Mouse (Mus musculus): Measurements from ENCODE around the gene Crybb1. TPM values are rescaled to one million over a fixed set of nuclear protein-coding genes. Genes with fewer than 3 reads are reported as not detected.

Gene Crybb1
- polyA plus RNA-seq, 1 experiment from 2014 or later = 0.29 TPM

- Histone ChIP-seq H3K4me2 (no peak overlapping the region), H3K9me3 (ENCODE audit: control insufficient read depth, low read length) (no peaks in the 10 kb centered on the region), H3K27me3 (ENCODE audit: control insufficient read depth, insufficient read depth, low read length) (no peaks in the 10 kb centered on the region), H3K4me1 (ENCODE audit: control insufficient read depth, insufficient read depth, low read length) (no peaks in the 10 kb centered on the region; the same call in 1 of the 2 replicates), H3K4me3 (ENCODE audit: low read depth, low read length) (no peak overlapping the region), H3K9ac (ENCODE audit: low read length) (no peak overlapping the region), H3K36me3 (ENCODE audit: control insufficient read depth, insufficient read depth, low read length) (no peaks in the 10 kb centered on the region), H3K27ac (ENCODE audit: low read depth, low read length) (no peak overlapping the region)
- ATAC-seq (ENCODE audit: low FRiP score) = no peak
- 88% methylated on average over 7 of the region's 7 CpGs for WGBS
- DNase-seq (ENCODE audit: low spot score, missing footprints) = no peak
These were observed 28.6 kb downstream of the Crybb1 start for GRCm38 (mm10) chr5:112284203-112284582.

GRCm38 (mm10) chr5:112285548-112286085 is 30.0 kb downstream of the Crybb1 start:
- ATAC-seq (ENCODE audit: low FRiP score) = no peak
- no peaks in the 10 kb centered on the region for H3K9me3 ChIP-seq (ENCODE audit: control insufficient read depth, low read length)
- no peak overlapping the region for H3K9ac ChIP-seq (ENCODE audit: low read length)
- no peak overlapping the region for H3K27ac ChIP-seq (ENCODE audit: low read depth, low read length)
- no peaks in the 10 kb centered on the region for H3K36me3 ChIP-seq (ENCODE audit: control insufficient read depth, insufficient read depth, low read length)
- 93% methylated on average over 7 of the region's 7 CpGs for WGBS
- H3K4me3 ChIP-seq (ENCODE audit: low read depth, low read length) = no peak overlapping the region
- H3K4me2 ChIP-seq = no peak overlapping the region
- no peaks in the 10 kb centered on the region; the same call in 1 of the 2 replicates for H3K4me1 ChIP-seq (ENCODE audit: control insufficient read depth, insufficient read depth, low read length)
- no peaks in the 10 kb centered on the region for H3K27me3 ChIP-seq (ENCODE audit: control insufficient read depth, insufficient read depth, low read length)
- no peak for DNase-seq (ENCODE audit: low spot score, missing footprints)

- ATAC-seq (ENCODE audit: low FRiP score) = no peak
- H3K4me3 ChIP-seq (ENCODE audit: low read depth, low read length) = no peak overlapping the region
- H3K27me3 ChIP-seq (ENCODE audit: control insufficient read depth, insufficient read depth, low read length) = no peaks in the 10 kb centered on the region
- no peak overlapping the region for H3K4me2 ChIP-seq
- no peaks in the 10 kb centered on the region for H3K9me3 ChIP-seq (ENCODE audit: control insufficient read depth, low read length)
- no peaks in the 10 kb centered on the region for H3K36me3 ChIP-seq (ENCODE audit: control insufficient read depth, insufficient read depth, low read length)
- no peak overlapping the region for H3K27ac ChIP-seq (ENCODE audit: low read depth, low read length)
- no peak overlapping the region for H3K9ac ChIP-seq (ENCODE audit: low read length)
- no peaks in the 10 kb centered on the region; the same call in 1 of the 2 replicates for H3K4me1 ChIP-seq (ENCODE audit: control insufficient read depth, insufficient read depth, low read length)
- DNase-seq (ENCODE audit: low spot score, missing footprints) = no peak
- WGBS = 83% methylated on average over 2 of the region's 2 CpGs
These were observed 31.0 kb downstream of the Crybb1 start for GRCm38 (mm10) chr5:112286608-112286983.

DNA sequence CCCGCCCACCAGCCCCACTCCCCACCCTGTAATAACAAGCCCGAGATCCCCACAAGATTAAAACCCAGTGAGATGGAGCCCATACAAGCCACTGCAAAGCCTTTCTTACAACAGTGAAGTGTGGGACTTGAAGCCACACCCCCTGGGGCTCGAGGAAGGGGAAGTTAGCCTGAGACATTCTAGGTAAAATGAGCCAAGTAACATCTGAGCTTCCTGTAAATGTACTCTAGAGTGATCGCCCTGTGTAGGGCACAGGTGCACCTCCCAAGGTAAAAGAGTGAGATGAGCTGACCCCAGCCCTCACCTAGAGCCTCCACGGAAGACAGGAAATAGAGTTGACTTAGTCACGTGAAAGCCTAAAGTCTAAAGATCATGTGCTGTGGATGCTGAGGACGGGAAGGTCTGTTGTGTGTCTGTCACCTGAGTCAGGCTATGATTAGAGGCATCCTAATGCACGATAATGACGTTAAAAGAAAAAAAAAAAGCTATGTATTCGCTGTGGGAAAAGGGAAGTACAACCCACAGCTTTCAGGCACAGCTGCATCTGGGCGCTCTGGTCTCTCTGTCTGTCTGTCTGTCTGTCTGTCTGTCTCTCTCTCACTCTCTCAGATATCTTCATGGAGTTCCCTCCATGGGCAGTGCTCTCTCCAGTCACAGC is 31.5 kb downstream of the Crybb1 start:
- no peaks in the 10 kb centered on the region for H3K36me3 ChIP-seq (ENCODE audit: control insufficient read depth, insufficient read depth, low read length)
- DNase-seq (ENCODE audit: low spot score, missing footprints) = no peak
- no peak overlapping the region for H3K9ac ChIP-seq (ENCODE audit: low read length)
- H3K4me3 ChIP-seq (ENCODE audit: low read depth, low read length) = no peak overlapping the region
- WGBS = 80% methylated on average over 11 of the region's 11 CpGs
- no peak overlapping the region for H3K4me2 ChIP-seq
- no peak for ATAC-seq (ENCODE audit: low FRiP score)
- no peak overlapping the region for H3K27ac ChIP-seq (ENCODE audit: low read depth, low read length)
- no peaks in the 10 kb centered on the region for H3K4me1 ChIP-seq (ENCODE audit: control insufficient read depth, insufficient read depth, low read length)
- H3K9me3 ChIP-seq (ENCODE audit: control insufficient read depth, low read length) = no peaks in the 10 kb centered on the region
- no peaks in the 10 kb centered on the region for H3K27me3 ChIP-seq (ENCODE audit: control insufficient read depth, insufficient read depth, low read length)

DNA sequence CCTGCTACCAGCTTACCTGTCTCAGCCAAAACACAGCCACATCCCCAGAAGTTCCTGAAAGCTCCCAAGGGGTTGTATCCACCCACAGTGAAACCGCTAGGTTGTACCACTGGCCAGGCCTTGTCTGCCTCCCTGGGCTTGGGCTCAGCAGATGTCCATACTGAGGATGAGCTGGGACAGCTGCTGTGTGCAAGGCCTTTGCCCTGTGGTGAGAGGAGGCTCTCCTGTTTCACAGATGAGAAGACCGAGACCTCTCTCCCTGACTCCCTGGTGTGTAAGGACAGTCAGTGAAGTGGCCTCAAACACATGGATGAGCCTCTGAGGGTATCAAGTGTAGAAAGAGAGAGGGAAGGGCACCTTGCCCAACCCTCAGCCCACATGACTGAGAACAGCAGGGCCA is 32.0 kb downstream of the Crybb1 start:
- Histone ChIP-seq H3K4me2 (no peak overlapping the region), H3K4me3 (ENCODE audit: low read depth, low read length) (no peak overlapping the region), H3K36me3 (ENCODE audit: control insufficient read depth, insufficient read depth, low read length) (no peaks in the 10 kb centered on the region), H3K9ac (ENCODE audit: low read length) (no peak overlapping the region), H3K27ac (ENCODE audit: low read depth, low read length) (no peak overlapping the region), H3K9me3 (ENCODE audit: control insufficient read depth, low read length) (no peaks in the 10 kb centered on the region), H3K27me3 (ENCODE audit: control insufficient read depth, insufficient read depth, low read length) (no peaks in the 10 kb centered on the region), H3K4me1 (ENCODE audit: control insufficient read depth, insufficient read depth, low read length) (no peaks in the 10 kb centered on the region)
- DNase-seq (ENCODE audit: low spot score, missing footprints) = no peak
- ATAC-seq (ENCODE audit: low FRiP score) = no peak
- 89% methylated on average over 2 of the region's 2 CpGs for WGBS

DNA sequence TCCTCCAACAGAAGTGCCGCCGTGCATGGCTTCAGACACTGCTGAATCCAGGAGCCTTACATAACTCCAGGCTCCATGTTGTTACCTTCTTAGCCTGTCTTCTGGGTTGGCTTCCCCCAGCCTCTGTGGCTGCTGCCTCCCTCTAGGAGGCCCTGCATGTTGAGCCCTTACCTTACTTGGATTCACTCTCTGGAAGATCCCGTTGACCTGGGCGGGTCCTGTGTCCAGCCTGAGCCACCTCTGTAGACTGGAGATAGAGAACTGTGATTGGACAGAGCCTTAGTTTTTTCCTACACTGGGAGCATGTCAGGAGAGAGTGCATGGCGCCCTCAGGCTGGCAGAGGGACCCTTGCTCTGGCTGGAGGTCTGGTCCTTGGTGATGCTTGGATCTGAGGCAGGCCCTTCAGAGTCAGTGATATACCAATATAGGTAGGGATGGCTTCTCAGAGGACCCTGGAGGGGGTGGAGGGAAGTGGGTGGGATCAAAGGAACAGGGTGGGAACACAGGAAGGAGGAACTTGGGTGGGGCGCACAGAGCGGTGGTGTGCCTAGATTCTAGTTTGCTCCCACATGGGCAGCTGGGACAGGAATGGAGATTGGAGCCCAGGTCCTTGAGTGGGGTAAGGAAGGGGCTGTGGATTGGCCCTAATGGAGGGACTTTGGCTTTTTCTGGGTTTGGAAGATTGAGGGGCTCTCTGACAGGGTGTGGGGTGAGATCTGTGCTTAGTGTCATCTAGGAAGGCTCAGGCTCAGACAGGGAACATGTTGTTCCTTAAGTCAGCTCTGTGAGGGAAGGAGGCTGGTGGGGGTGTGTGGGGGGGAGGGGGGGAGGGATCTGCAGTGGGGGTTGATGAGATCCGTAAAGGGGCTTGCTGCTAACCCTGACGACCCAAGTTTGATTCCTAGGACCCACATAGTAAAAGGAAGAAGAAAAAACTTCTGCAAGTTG is 32.9 kb downstream of the Crybb1 start:
- H3K4me3 ChIP-seq (ENCODE audit: low read depth, low read length) = no peak overlapping the region
- DNase-seq (ENCODE audit: low spot score, missing footprints) = no peak
- H3K9ac ChIP-seq (ENCODE audit: low read length) = no peak overlapping the region
- H3K9me3 ChIP-seq (ENCODE audit: control insufficient read depth, low read length) = no peaks in the 10 kb centered on the region
- H3K27me3 ChIP-seq (ENCODE audit: control insufficient read depth, insufficient read depth, low read length) = no peaks in the 10 kb centered on the region
- no peak overlapping the region for H3K27ac ChIP-seq (ENCODE audit: low read depth, low read length)
- H3K36me3 ChIP-seq (ENCODE audit: control insufficient read depth, insufficient read depth, low read length) = no peaks in the 10 kb centered on the region
- no peak overlapping the region for H3K4me2 ChIP-seq
- 83% methylated on average over 9 of the region's 9 CpGs for WGBS
- ATAC-seq (ENCODE audit: low FRiP score) = no peak
- no peaks in the 10 kb centered on the region for H3K4me1 ChIP-seq (ENCODE audit: control insufficient read depth, insufficient read depth, low read length)

GRCm38 (mm10) chr5:112289236-112289635 is 33.6 kb downstream of the Crybb1 start:
- ATAC-seq (ENCODE audit: low FRiP score) (no peak), DNase-seq (ENCODE audit: low spot score, missing footprints) (no peak)
- no peaks in the 10 kb centered on the region for H3K4me1 ChIP-seq (ENCODE audit: control insufficient read depth, insufficient read depth, low read length)
- no peak overlapping the region for H3K9ac ChIP-seq (ENCODE audit: low read length)
- no peak overlapping the region for H3K4me3 ChIP-seq (ENCODE audit: low read depth, low read length)
- WGBS = 89% methylated on average over 8 of the region's 8 CpGs
- H3K4me2 ChIP-seq = no peak overlapping the region
- H3K27me3 ChIP-seq (ENCODE audit: control insufficient read depth, insufficient read depth, low read length) = no peaks in the 10 kb centered on the region
- H3K36me3 ChIP-seq (ENCODE audit: control insufficient read depth, insufficient read depth, low read length) = no peaks in the 10 kb centered on the region
- H3K9me3 ChIP-seq (ENCODE audit: control insufficient read depth, low read length) = no peaks in the 10 kb centered on the region
- no peak overlapping the region for H3K27ac ChIP-seq (ENCODE audit: low read depth, low read length)

GRCm38 (mm10) chr5:112289819-112290535 is 34.4 kb downstream of the Crybb1 start:
- Histone ChIP-seq H3K27me3 (ENCODE audit: control insufficient read depth, insufficient read depth, low read length) (no peaks in the 10 kb centered on the region), H3K36me3 (ENCODE audit: control insufficient read depth, insufficient read depth, low read length) (no peaks in the 10 kb centered on the region), H3K27ac (ENCODE audit: low read depth, low read length) (no peak overlapping the region), H3K9ac (ENCODE audit: low read length) (no peak overlapping the region), H3K9me3 (ENCODE audit: control insufficient read depth, low read length) (no peaks in the 10 kb centered on the region), H3K4me3 (ENCODE audit: low read depth, low read length) (no peak overlapping the region), H3K4me1 (ENCODE audit: control insufficient read depth, insufficient read depth, low read length) (peaks cover 4% of the 10 kb centered on the region), H3K4me2 (no peak overlapping the region)
- ATAC-seq (ENCODE audit: low FRiP score) (no peak), DNase-seq (ENCODE audit: low spot score, missing footprints) (no peak)
- WGBS = 93% methylated on average over 16 of the region's 16 CpGs

Data from midbrain, embryonic 11.5 days (tissue).